15 mouse cellular contexts compared by ENCODE assay signal in genomic region chr11:118227650-118228049, GRCm38 (mm10). TPM values are rescaled to one million over a fixed set of nuclear protein-coding genes. Genes with fewer than 3 reads are reported as not detected.
DNase-seq lines count a peak whose midpoint lies in the region; ATAC-seq and TF ChIP-seq lines count a peak whose summit lies in the region.
"Had no signal": no experiment of that assay in that cellular context is flagged by ENCODE, and none has a peak within 500 bp of the region (broad histone marks: within the 10 kb centered on the region; RNA-seq: fewer than 3 reads in every experiment).

No protein-coding gene starts in this region.

- DNase-seq in gastrocnemius, adult 2 months = no peak
- no peak for DNase-seq in gastrocnemius, postnatal 25 days
- DNase-seq in testis, postnatal 10 days (ENCODE audit: low spot score) = no peak
- peak; percentile 77 for DNase-seq in naive thymus-derived CD4-positive, alpha-beta T cell, adult 2 months (ENCODE audit: low read depth)
- DNase-seq in forebrain, embryonic 14.5 days (ENCODE audit: low spot score) = no peak
- DNase-seq in right cerebral cortex, postnatal 36 days (ENCODE audit: low spot score in 2 of 2) = no peak
- DNase-seq in left cerebral cortex, postnatal 10 days (ENCODE audit: extremely low spot score in 1 of 2, low spot score in 2 of 2) = no peak
- DNase-seq: cerebellum, adult 9-10 months had no signal

- intact Hi-C loops in gastrocnemius, adult 2 months (cut with DNase I) = no loop called here
- intact Hi-C loops in left cerebral cortex, postnatal 10 days (cut with DNase I) = no loop called here

- no peak for ATAC-seq in forebrain, embryonic 14.5 days
- ATAC-seq: midbrain, embryonic 16.5 days had no signal

- H3K4me2 ChIP-seq in forebrain, embryonic 14.5 days (ENCODE audit: low read length) = no peak overlapping the region
- H3K4me2 ChIP-seq: embryonic facial prominence, embryonic 12.5 days; heart, embryonic 15.5 days; limb, embryonic 13.5 days; neural tube, embryonic 15.5 days had no signal

- H3K4me3 ChIP-seq in gastrocnemius, adult 2 months = no peak overlapping the region
- H3K4me3 ChIP-seq in testis, adult 2 months (ENCODE audit: control insufficient read depth, low read depth, low read length) = peak overlapping the region; percentile 50
- no peak overlapping the region for H3K4me3 ChIP-seq in forebrain, embryonic 14.5 days (ENCODE audit: low read depth, low read length)
- H3K4me3 ChIP-seq: embryonic facial prominence, embryonic 12.5 days; heart, embryonic 15.5 days; limb, embryonic 13.5 days; neural tube, embryonic 15.5 days had no signal

- no peaks in the 10 kb centered on the region for H3K9me3 ChIP-seq in forebrain, embryonic 14.5 days (replicated peaks; ENCODE audit: control insufficient read depth, low read length)
- H3K9me3 ChIP-seq: embryonic facial prominence, embryonic 12.5 days; heart, embryonic 15.5 days; limb, embryonic 13.5 days; neural tube, embryonic 15.5 days had no signal

- H3K27me3 ChIP-seq in testis, adult 2 months (ENCODE audit: control insufficient read depth, insufficient read depth, low read length) = no peaks in the 10 kb centered on the region
- H3K27me3 ChIP-seq in forebrain, embryonic 14.5 days (replicated peaks; ENCODE audit: control insufficient read depth, insufficient read depth, low read length) = no peaks in the 10 kb centered on the region
- H3K27me3 ChIP-seq: embryonic facial prominence, embryonic 12.5 days; heart, embryonic 15.5 days; limb, embryonic 13.5 days; neural tube, embryonic 15.5 days had no signal

- TF ChIP-seq CTCF in gastrocnemius, adult 2 months (IDR thresholded peaks at IDR 0.05) = no peak
- TF ChIP-seq CTCF in testis, adult 2 months (IDR thresholded peaks at IDR 0.05; ENCODE audit: control insufficient read depth, insufficient read depth, insufficient replicate concordance, low read depth, low read length) = no peak

- no peaks in the 10 kb centered on the region for H3K36me3 ChIP-seq in testis, adult 2 months (ENCODE audit: control insufficient read depth, insufficient read depth, low read length)
- H3K36me3 ChIP-seq in forebrain, embryonic 14.5 days (ENCODE audit: control insufficient read depth, insufficient read depth, low read length) = no peaks in the 10 kb centered on the region
- H3K36me3 ChIP-seq: embryonic facial prominence, embryonic 12.5 days; heart, embryonic 15.5 days; limb, embryonic 13.5 days; neural tube, embryonic 15.5 days had no signal

- WGBS in forebrain, embryonic 14.5 days = 83% methylated on average over 7 of the region's 7 CpGs

- H3K9ac ChIP-seq in forebrain, embryonic 14.5 days (ENCODE audit: low read length) = no peak overlapping the region
- H3K9ac ChIP-seq: embryonic facial prominence, embryonic 12.5 days; heart, embryonic 15.5 days; limb, embryonic 13.5 days; neural tube, embryonic 15.5 days had no signal

- 0 out of 2 replicates have a peak, but pooled peaks cover 2% of the 10 kb centered on the region for H3K4me1 ChIP-seq in testis, adult 2 months (ENCODE audit: control insufficient read depth, insufficient read depth, low read length)
- peaks cover 3% of the 10 kb centered on the region; the same call in 1 of the 2 replicates for H3K4me1 ChIP-seq in forebrain, embryonic 14.5 days (ENCODE audit: control insufficient read depth, insufficient read depth, low read length)

- H3K27ac ChIP-seq in gastrocnemius, adult 2 months = peak overlapping the region; percentile 66
- H3K27ac ChIP-seq in testis, adult 2 months (ENCODE audit: control insufficient read depth, insufficient read depth, low read depth, low read length) = no peak overlapping the region
- no peak overlapping the region for H3K27ac ChIP-seq in forebrain, embryonic 14.5 days (ENCODE audit: low read depth, low read length)
- H3K27ac ChIP-seq: embryonic facial prominence, embryonic 12.5 days; heart, embryonic 15.5 days; kidney, postnatal 0 days; limb, embryonic 13.5 days; neural tube, embryonic 15.5 days had no signal

- TF ChIP-seq POLR2A in testis, adult 2 months (IDR thresholded peaks at IDR 0.05; ENCODE audit: control insufficient read depth, low read depth, low read length) = no peak

RNA-seq across cellular contexts. Expression of gene Cyth1, which starts 20.7 kb away (rescaled TPM):
- total RNA-seq in gastrocnemius, adult 2 months (2021) = 10 to 100 TPM; 28.6 to 49.6 TPM
- 10 to 100 TPM; 30.0 to 32.3 TPM for total RNA-seq in gastrocnemius, postnatal 25 days (2021)
- polyA plus RNA-seq in testis, adult 2 months (2012; rRNA removed) = 31.8 and 31.9 TPM in 2 replicates
- polyA plus RNA-seq in forebrain, embryonic 14.5 days (2014; fragmentation: Nextera tagmentation; extraction: Ambion mirVana) = 21.9 and 24.8 TPM in 2 replicates
- total RNA-seq in left cerebral cortex, postnatal 10 days (2021) = 10 to 100 TPM; 64.2 to 66.8 TPM
